Mouse (Mus musculus): ENCODE results near the gene Xndc1.

DNA sequence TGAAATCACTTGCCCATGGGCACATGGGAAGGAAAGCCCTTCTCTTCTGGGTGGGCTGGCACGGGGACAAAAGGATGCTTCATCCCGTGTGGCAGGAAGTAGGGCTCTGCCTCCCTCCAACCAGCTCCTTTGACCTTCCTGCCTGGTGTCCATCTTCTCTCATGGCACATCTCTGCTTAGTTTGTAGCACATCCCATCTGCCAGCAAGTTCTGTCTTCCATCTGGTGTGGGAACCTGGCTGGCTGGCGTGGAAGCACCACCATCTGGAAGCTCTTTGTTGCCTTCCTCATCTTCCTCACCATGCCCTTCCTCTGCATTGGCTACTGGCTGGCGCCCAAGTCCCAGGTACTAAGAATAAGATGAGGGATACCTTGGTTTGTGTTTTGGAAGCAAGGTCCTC, 22.0 kb downstream of the Xndc1 start:
- TF ChIP-seq CTCF (conservative IDR thresholded peaks at IDR 0.05; ENCODE audit: low read length) = no peak
- TF ChIP-seq NANOG (IDR thresholded peaks at IDR 0.05; ENCODE audit: borderline replicate concordance, low read length) = no peak

Measured in E14TG2a.4 (cell line).